ENCODE assay signal across 8 mouse cellular contexts in genomic region chr7:100302316-100302715, GRCm38 (mm10). TPM values are rescaled to one million over a fixed set of nuclear protein-coding genes. Genes with fewer than 3 reads are reported as not detected.
DNase-seq lines count a peak whose midpoint lies in the region; ATAC-seq and TF ChIP-seq lines count a peak whose summit lies in the region.

No protein-coding gene starts in this region.

- no peak overlapping the region for H3K9ac ChIP-seq in forebrain, embryonic 16.5 days (replicated peaks; ENCODE audit: low read depth, low read length)
- no peak overlapping the region for H3K9ac ChIP-seq in lung, postnatal 0 days (replicated peaks; ENCODE audit: low read depth)

- peak; percentile 82 for ATAC-seq in forebrain, embryonic 16.5 days
- peak; percentile 93 for ATAC-seq in lung, postnatal 0 days

- TF ChIP-seq EP300 in lung, postnatal 0 days (IDR thresholded peaks at IDR 0.05): peak; percentile 49; the same call in 1 of the 2 replicates

- H3K4me3 ChIP-seq in lung, adult 2 months (replicated peaks; ENCODE audit: extremely low read depth, low read depth, low read length): no peak overlapping the region
- no peak overlapping the region for H3K4me3 ChIP-seq in forebrain, embryonic 16.5 days (replicated peaks; ENCODE audit: low read length)
- no peak overlapping the region for H3K4me3 ChIP-seq in lung, postnatal 0 days (ENCODE audit: low read depth, low read length)

- TF ChIP-seq CTCF in lung, adult 2 months (IDR thresholded peaks at IDR 0.05; ENCODE audit: insufficient read depth, low read length): no peak
- no peak for TF ChIP-seq CTCF in lung, postnatal 0 days (IDR thresholded peaks at IDR 0.05)

- no peaks in the 10 kb centered on the region for H3K36me3 ChIP-seq in forebrain, embryonic 16.5 days (ENCODE audit: control insufficient read depth, insufficient read depth)
- no peaks in the 10 kb centered on the region for H3K36me3 ChIP-seq in lung, postnatal 0 days (ENCODE audit: insufficient read depth, low read length)

- H3K27ac ChIP-seq in forebrain, embryonic 16.5 days (ENCODE audit: low read length): no peak overlapping the region
- H3K27ac ChIP-seq in lung, postnatal 0 days (ENCODE audit: low read length): 0 out of 2 replicates have a peak overlapping the region, but pooled peaks have one; percentile 0

- DNase-seq in lung, adult 18-20 months: peak; percentile 21 to 58
- no peak for DNase-seq in lung, adult 2 months
- DNase-seq in heart, postnatal 36 days: peak; percentile 34 to 37
- DNase-seq in lung, postnatal 0 days (ENCODE audit: low spot score): peak; percentile 86
- peak; percentile 51 to 60 for DNase-seq in urinary bladder, postnatal 36 days (ENCODE audit: low spot score in 2 of 2)
- DNase-seq in spleen, adult 12 weeks (ENCODE audit: low spot score): no peak
- no peak for DNase-seq in spleen, adult 18-20 months

- no peaks in the 10 kb centered on the region for H3K4me1 ChIP-seq in lung, adult 2 months (ENCODE audit: control insufficient read depth, insufficient read depth, low read length)
- H3K4me1 ChIP-seq in forebrain, embryonic 16.5 days (replicated peaks; ENCODE audit: control insufficient read depth, insufficient read depth, low read length): peaks cover 11% of the 10 kb centered on the region
- no peaks in the 10 kb centered on the region; the same call in 1 of the 2 replicates for H3K4me1 ChIP-seq in lung, postnatal 0 days (ENCODE audit: insufficient read depth, low read depth, low read length)

- H3K4me2 ChIP-seq in forebrain, embryonic 16.5 days (ENCODE audit: low read length): no peak overlapping the region
- H3K4me2 ChIP-seq in lung, postnatal 0 days (replicated peaks; ENCODE audit: low read depth, low read length): no peak overlapping the region

- WGBS in lung, adult 2 months: 42% methylated on average over 4 of the region's 4 CpGs
- 28% methylated on average over 4 of the region's 4 CpGs for WGBS in forebrain, embryonic 16.5 days
- 25% methylated on average over 4 of the region's 4 CpGs for WGBS in lung, postnatal 0 days

- TF ChIP-seq POLR2A in lung, adult 2 months (IDR thresholded peaks at IDR 0.05; ENCODE audit: borderline replicate concordance, extremely low read depth, low read depth, low read length): no peak

- H3K9me3 ChIP-seq in forebrain, embryonic 16.5 days (ENCODE audit: control insufficient read depth, low read length): no peaks in the 10 kb centered on the region
- no peaks in the 10 kb centered on the region for H3K9me3 ChIP-seq in lung, postnatal 0 days (ENCODE audit: low read length)

- intact Hi-C loops in heart, postnatal 36 days (cut with DNase I): no loop called here

- H3K27me3 ChIP-seq in forebrain, embryonic 16.5 days (replicated peaks; ENCODE audit: control insufficient read depth, insufficient read depth, low read length): no peaks in the 10 kb centered on the region
- H3K27me3 ChIP-seq in lung, postnatal 0 days (replicated peaks; ENCODE audit: insufficient read depth, low read length): no peaks in the 10 kb centered on the region

RNA-seq across cellular contexts. Expression of gene P4ha3, which starts 17.0 kb away (rescaled TPM):
- polyA plus RNA-seq in lung, adult 2 months (2012; rRNA removed): 0.77 and 1.2 TPM in 2 replicates
- polyA plus RNA-seq in forebrain, embryonic 16.5 days (2015; fragmentation: Nextera tagmentation; extraction: Ambion mirVana): 1.9 and 2.9 TPM in 2 replicates
- under 1 TPM; 0.27 to 0.58 TPM for total RNA-seq in heart, postnatal 36 days (2021)
- 1.8 and 2.4 TPM in 2 replicates for polyA plus RNA-seq in lung, postnatal 0 days (2015; fragmentation: Nextera tagmentation; extraction: Ambion mirVana)

Comparison
In these comparisons a context has a peak if more than half of its experiments do, and no peak if none do; other contexts are left out.
1. DNase-seq: peak in lung, adult 18-20 months (2 of 2), heart, postnatal 36 days (2 of 2), lung, postnatal 0 days (single experiment) and urinary bladder, postnatal 36 days (2 of 2); none in lung, adult 2 months (single experiment), spleen, adult 12 weeks (single experiment) and spleen, adult 18-20 months (0 of 2).